Mouse (Mus musculus) kidney, postnatal 25 days (tissue): ENCODE results near the gene Pard3.

Experiments
- DNase-seq, 2 experiments: peaks; one replicate each; pipeline ENCODE4 v3.0.0; 2021; ENCODE audit warnings: mixed read lengths in 2 of 2

The Pard3 gene

GRCm38 (mm10) chr8:127088372-127088771, 24.7 kb downstream of the Pard3 start:
- DNase-seq = no peak

DNA sequence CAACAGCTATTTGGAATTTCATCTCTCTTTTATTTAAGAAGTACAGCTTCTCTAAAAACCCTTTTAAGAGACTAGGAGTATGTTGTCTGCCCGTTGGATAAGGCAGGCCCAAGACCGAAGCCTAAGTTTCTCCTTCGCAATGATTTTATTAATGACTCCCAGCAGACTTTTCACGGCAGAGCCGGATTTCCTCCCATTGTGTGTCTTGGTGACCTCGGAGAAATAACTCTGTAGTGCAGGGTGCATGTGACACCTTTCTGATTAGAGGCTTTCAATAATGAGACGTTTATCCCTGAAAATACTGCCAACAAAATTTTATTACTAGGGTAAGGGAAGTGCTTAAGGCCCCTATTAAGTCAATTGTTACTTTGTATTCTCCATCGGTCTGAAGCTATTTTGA, 25.3 kb downstream of the Pard3 start:
- no peak for DNase-seq

DNA sequence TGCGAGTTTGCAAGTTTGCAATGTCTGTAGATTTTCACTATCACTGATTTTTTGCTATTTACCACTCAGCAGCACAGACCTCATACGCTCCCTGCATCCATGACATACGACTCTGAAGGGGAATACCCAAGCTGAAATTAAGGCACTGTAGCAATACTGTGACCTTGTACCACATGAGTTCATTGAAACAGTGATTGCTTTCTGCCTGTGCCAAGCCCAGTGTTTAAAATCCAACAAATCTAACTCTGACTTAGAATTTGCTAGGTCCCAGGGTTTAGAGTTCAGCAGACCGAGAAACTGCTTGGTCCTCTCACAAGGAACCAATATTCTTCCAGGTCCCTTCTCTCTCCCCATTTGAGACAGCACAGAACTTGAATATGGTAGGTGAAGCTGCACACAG, 26.7 kb downstream of the Pard3 start:
- no peak for DNase-seq

GRCm38 (mm10) chr8:127091936-127092335, 28.2 kb downstream of the Pard3 start:
- DNase-seq = peak in 1 of 2 experiments; percentile 46

- peak in 1 of 2 experiments; percentile 34 for DNase-seq
Observed at GRCm38 (mm10) chr8:127092383-127093112, 28.9 kb downstream of the Pard3 start.

- DNase-seq = no peak
Observed at GRCm38 (mm10) chr8:127093113-127093426, 29.4 kb downstream of the Pard3 start.

- DNase-seq = no peak
Observed at GRCm38 (mm10) chr8:127095763-127096162, 32.1 kb downstream of the Pard3 start.

GRCm38 (mm10) chr8:127099439-127100090, 35.9 kb downstream of the Pard3 start:
- DNase-seq = no peak

DNA sequence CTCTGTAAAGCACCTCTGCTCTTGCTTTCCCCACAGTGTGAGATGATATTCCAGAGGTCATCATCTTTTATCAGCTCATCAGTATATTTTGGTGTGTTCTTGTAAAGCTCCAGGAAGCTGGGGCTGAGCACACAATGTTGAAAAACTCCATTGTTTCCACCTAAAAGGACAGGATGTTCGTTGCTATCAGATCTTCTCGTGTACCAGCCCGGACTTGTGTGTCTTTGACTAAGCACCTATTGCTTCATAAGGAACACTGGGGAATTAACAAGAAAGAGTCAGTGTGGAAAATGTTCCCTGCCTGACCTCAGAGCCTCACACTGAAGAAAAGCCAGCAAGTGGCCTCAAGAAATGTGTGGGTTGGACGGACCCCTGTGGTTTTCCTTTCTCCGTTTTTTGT, 39.6 kb downstream of the Pard3 start:
- DNase-seq = no peak

GRCm38 (mm10) chr8:127104616-127105015, 40.9 kb downstream of the Pard3 start:
- peak; percentile 57 to 60 for DNase-seq

GRCm38 (mm10) chr8:127107928-127108327, 44.2 kb downstream of the Pard3 start:
- no peak for DNase-seq

DNA sequence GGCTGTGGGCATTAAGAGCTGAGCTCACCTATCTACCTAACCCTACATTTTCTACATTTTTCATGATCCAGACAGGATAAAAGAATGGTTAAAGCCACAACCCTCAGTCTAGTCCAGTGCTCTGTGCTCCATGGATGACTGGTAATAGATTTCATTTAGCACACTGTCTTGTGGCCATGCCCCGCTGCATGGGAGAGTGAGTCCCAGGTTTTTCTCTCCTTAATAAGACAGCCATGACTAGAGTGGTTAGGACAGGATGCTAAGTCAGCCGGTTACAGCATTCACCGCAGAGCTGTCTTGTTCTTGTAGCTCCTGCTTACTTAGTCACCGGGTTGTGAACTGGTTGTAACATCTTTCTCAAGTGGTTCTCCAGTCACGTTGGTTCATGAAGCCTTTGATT, 49.5 kb downstream of the Pard3 start:
- no peak for DNase-seq

DNA sequence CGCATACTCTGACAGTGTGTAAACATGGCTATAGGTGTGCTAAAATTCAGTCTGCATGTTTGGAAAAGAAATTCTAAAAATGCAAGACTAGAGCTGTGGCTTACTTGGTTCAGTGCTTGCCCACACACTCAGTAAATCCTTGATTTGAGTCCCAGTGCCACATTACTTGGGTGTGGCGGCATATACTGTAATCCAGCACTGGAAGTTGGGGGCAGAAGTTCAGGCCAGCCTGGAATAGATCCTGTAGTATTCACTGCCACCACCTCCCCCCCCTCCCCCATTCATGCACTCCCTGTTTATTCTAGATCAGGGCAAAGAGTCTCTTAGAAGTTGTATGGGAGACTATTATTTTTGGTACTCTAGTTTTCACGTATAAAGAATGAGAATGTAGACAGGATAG, 52.1 kb downstream of the Pard3 start:
- no peak for DNase-seq

- DNase-seq = no peak
Observed at GRCm38 (mm10) chr8:127118373-127118861, 54.7 kb downstream of the Pard3 start.

DNA sequence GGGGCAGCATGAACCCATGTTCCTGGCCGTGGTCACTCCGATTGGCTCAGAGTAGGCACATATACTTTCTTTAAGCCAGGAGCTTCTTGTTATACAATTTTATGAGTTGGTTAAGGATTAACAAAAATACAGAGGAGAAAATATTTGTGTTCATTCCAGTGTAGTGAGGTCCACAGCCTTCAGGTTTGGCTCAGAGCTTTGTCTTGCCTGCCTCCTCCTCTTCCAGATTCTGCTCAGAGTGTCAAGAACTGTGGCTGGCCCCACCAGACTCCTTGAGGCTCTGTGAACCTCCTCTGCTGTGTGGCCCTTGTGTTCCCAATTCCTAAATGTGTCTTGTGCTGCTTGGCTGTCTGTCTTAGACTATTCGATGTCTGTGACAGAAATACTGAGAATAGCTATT, 59.7 kb downstream of the Pard3 start:
- peak; percentile 32 to 55 for DNase-seq

DNA sequence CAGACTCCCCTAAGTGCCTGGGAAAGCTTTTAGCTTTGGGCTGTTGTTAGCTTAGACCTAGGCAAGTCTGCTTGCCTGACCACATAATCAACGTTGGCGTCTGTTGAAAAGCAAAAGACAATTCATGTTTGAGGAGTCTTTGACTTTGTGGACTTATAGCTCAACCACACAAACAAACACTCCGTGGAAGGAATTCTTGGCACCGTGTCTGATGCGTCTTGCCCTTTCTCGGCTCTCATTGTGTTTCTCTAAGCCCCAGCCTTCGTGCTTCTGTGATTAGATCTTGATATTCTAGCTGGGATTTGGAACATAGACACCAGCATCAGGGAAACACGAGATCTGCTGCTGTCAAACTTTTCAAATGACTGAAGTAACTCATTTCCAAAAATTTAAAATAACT, 61.1 kb downstream of the Pard3 start:
- DNase-seq = no peak

- peak in 1 of 2 experiments; percentile 53 for DNase-seq
Observed at GRCm38 (mm10) chr8:127125686-127126683, 62.3 kb downstream of the Pard3 start.

GRCm38 (mm10) chr8:127128781-127129396, 65.2 kb downstream of the Pard3 start:
- peak; percentile 73 to 84 for DNase-seq

GRCm38 (mm10) chr8:127134327-127134726, 70.6 kb downstream of the Pard3 start:
- peak in 1 of 2 experiments; percentile 27 for DNase-seq

DNA sequence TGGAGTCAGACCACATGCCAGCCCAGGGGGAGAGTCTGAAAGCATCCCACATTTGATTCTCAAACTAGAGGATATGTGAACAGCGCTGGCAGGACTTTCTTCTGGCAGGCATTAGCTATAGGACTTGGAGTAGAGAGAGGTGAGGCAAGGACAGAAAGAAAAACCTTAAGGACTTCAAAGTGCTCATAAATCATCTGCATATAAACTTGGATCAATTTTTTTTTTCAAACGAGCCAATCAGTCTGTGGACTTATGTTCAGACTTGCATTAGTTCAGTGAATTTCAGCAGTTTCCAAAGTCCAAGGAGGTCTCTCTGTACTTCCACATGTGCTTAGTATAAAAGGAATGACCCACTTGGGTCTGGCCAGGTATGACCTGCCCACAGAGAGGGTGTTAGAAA, 72.5 kb downstream of the Pard3 start:
- DNase-seq = no peak

DNA sequence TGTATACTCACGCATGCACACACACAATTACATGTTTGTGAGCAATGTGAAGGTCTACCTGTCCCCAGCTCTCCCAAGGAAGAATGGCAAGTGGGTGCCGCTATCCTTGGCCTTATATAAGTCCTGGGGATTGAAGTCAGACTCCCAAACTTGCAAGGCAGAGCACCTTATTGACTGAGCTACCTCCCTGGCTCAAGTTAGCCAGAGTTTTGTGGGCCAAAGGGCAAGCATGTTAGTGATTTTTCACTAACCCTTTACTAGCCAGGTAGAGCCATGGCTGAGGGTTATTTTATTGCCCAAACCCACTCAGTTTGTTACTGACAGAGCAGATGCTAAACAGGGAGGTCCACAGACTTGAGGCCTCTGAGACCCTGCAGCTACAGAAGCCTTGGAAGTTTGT, 73.1 kb downstream of the Pard3 start:
- peak; percentile 41 to 61 for DNase-seq

DNA sequence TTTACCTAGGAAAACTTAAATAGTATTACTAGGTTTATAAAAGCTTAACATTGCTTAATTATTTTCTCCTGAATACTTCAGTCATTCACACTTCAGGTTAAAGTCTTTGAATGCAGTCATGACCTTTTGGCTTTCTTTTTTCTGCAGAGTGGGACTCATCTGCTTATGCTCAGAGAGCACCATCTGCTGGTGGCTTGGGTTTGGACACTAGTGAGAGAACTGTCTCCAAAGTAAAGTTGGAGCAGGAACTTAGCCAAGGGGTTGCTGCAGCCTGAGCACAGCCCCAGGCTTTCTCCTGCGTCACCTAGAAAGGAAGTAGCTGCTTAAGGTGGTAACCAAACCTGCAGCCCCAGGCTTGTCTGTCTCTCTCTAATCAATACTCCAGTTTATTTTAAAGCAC, 75.5 kb downstream of the Pard3 start:
- peak; percentile 87 to 95 for DNase-seq

GRCm38 (mm10) chr8:127140945-127141344, 77.3 kb downstream of the Pard3 start:
- no peak for DNase-seq
